Mouse (Mus musculus) liver, postnatal 0 days (tissue): ENCODE data around the gene Polr3g. TPM values are rescaled to one million over a fixed set of nuclear protein-coding genes. Genes with fewer than 3 reads are reported as not detected.

Experiments
- ATAC-seq: fragments of 200-750 bp; cut with Nextera tagmentation; 2 replicates; pipeline ENCODE4 v1.8.0; 2017; ENCODE audit warnings: mild to moderate bottlenecking, moderate library complexity
- DNase-seq: peaks from one replicate; pipeline ENCODE4 v3.0.0-alpha.2; 2016
- H3K27ac ChIP-seq: fragments of 300-500 bp; sonication (generic); 2 replicates; pipeline ENCODE4 v1.5.1; 2014; ENCODE audit warnings: antibody characterized with exemption, moderate library complexity, mild to moderate bottlenecking, low read depth
- H3K27me3 ChIP-seq: fragments of 300-500 bp; sonication (generic); 2 replicates; pipeline ENCODE4 v1.6.1; 2014; ENCODE audit warnings: low read length, control low read depth, mixed read lengths; ENCODE audit not compliant: insufficient read depth
- H3K36me3 ChIP-seq: fragments of 300-500 bp; sonication (generic); replicated peaks from 2 replicates; pipeline ENCODE4 v1.6.1; 2014; ENCODE audit warnings: mild to moderate bottlenecking, control low read depth, low read length, moderate library complexity, mixed read lengths; ENCODE audit not compliant: insufficient read depth
- H3K4me1 ChIP-seq: fragments of 300-500 bp; sonication (generic); 2 replicates; pipeline ENCODE4 v1.6.1; 2014; ENCODE audit warnings: antibody characterized with exemption, mild to moderate bottlenecking, control low read depth; ENCODE audit not compliant: insufficient read depth
- H3K4me2 ChIP-seq: fragments of 300-500 bp; sonication (generic); 2 replicates; pipeline ENCODE4 v1.6.1; 2014; ENCODE audit warnings: low read depth, mild to moderate bottlenecking, low read length, moderate library complexity, mixed read lengths
- H3K4me3 ChIP-seq: fragments of 300-500 bp; sonication (generic); 2 replicates; pipeline ENCODE4 v1.5.1; 2014; ENCODE audit warnings: low read depth, low read length
- H3K9ac ChIP-seq: fragments of 300-500 bp; sonication (generic); replicated peaks from 2 replicates; pipeline ENCODE4 v1.6.1; 2014; ENCODE audit warnings: mild to moderate bottlenecking, moderate library complexity
- H3K9me3 ChIP-seq: fragments of 300-500 bp; sonication (generic); 2 replicates; pipeline ENCODE4 v1.6.1; 2016; ENCODE audit warnings: mild to moderate bottlenecking, control low read depth, low read length, mixed read lengths
- CTCF ChIP-seq: sonication (generic); IDR thresholded peaks from 2 replicates; pipeline ENCODE4 v1.5.1; 2016; ENCODE audit warnings: antibody characterized with exemption, low read depth
- EP300 ChIP-seq: IDR thresholded peaks from 2 replicates; pipeline ENCODE4 v1.6.1; 2016; ENCODE audit warnings: antibody characterized with exemption, low read depth, mild to moderate bottlenecking
- whole genome bisulfite sequencing: fragments of 180-500 bp; shearing (Covaris S2); extraction: QIAGEN DNeasy Blood & Tissue Kit; methylation state at CpG from one replicate; pipeline ENCODE4 v1.1.7; 2014; ENCODE audit not compliant: insufficient replicate concordance; 5-methylcytosine and 5-hydroxymethylcytosine counted together
- polyA plus RNA-seq: library from polyadenylated mRNA; unstranded; fragments of >200 nt; fragmentation: Nextera tagmentation; extraction: Ambion mirVana; gene quantifications from 2 replicates; pipeline ENCODE4 v1.2.1, GENCODE M21; 2015

The Polr3g gene
- polyA plus RNA-seq, 1 experiment from 2014 or later = 6.2 TPM

DNA sequence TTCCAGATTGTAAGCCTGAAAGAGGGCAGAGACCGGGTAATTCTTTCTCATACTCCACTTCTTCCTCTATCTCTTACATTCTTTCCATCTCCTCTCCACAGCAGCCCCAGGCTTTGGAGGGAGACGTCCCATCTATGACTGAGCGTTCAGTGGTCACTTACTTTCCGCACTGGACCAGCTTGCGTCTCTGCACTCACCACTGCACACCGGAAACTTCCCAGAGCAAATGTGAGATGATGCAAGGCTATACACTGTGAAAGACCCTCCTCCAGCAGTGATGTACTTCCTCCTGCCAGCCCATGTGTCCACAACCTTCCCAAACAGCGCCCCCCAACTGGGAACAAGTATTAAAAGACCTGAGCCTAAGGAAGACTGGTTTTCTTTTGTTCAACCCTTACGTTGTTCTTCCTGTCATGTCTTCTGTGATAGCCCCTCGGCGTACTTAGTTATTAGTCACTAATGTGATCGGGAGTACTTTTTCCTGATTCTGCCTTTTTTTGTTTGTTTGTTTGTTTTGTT is 66.7 kb downstream of the Polr3g start:
- Histone ChIP-seq H3K9me3 (no peaks in the 10 kb centered on the region), H3K4me3 (no peak overlapping the region), H3K27ac (no peak overlapping the region), H3K27me3 (no peaks in the 10 kb centered on the region), H3K36me3 (no peaks in the 10 kb centered on the region), H3K9ac (no peak overlapping the region), H3K4me1 (peaks cover 10% of the 10 kb centered on the region; the same call in 1 of the 2 replicates), H3K4me2 (no peak overlapping the region)
- no peak for DNase-seq
- ATAC-seq = no peak
- WGBS = 86% methylated on average over 11 of the region's 11 CpGs
- TF ChIP-seq EP300 (no peak), CTCF (no peak)

DNA sequence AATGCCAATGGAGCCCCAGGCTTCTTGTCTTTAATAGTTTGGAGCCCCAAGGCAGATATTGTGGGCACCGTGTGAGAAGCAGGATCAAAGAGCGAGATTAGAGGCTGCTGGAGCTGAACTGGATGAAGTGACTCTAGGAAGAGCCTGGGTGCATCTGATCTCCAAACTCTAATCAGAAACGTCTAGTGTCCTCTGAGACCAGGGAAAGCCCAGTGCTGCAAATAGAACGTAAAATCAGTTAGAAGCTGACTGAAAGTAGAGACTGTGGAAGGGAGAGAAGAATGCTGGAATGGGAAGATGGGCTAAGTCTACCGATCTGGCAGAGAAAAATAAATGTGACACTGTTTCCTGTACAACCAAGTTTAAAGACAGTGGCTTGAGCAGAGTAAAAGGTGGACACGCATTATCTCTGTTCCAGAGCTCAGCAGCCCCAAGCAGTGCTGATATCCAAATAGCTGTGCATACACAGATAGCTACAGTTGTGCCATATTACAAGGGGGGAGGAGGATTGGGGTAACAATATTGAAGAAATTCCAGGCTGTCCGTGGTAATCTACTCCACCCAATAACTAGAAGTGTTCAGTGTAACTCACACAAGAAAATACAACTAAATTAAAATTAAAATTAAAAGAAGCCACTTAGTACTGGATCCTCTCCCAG is 68.2 kb downstream of the Polr3g start:
- Histone ChIP-seq H3K4me1 (peaks cover 7% of the 10 kb centered on the region; the same call in 1 of the 2 replicates), H3K36me3 (no peaks in the 10 kb centered on the region), H3K27me3 (no peaks in the 10 kb centered on the region), H3K9ac (no peak overlapping the region), H3K27ac (peak overlapping the region; percentile 70; the same call in 1 of the 2 replicates), H3K4me2 (peak overlapping the region; percentile 62), H3K4me3 (0 out of 2 replicates have a peak overlapping the region, but pooled peaks have one; percentile 2), H3K9me3 (no peaks in the 10 kb centered on the region)
- ATAC-seq (peak; percentile 92), DNase-seq (no peak)
- TF ChIP-seq CTCF (no peak), EP300 (peak; percentile 98)
- WGBS = 41% methylated on average over 7 of the region's 7 CpGs

DNA sequence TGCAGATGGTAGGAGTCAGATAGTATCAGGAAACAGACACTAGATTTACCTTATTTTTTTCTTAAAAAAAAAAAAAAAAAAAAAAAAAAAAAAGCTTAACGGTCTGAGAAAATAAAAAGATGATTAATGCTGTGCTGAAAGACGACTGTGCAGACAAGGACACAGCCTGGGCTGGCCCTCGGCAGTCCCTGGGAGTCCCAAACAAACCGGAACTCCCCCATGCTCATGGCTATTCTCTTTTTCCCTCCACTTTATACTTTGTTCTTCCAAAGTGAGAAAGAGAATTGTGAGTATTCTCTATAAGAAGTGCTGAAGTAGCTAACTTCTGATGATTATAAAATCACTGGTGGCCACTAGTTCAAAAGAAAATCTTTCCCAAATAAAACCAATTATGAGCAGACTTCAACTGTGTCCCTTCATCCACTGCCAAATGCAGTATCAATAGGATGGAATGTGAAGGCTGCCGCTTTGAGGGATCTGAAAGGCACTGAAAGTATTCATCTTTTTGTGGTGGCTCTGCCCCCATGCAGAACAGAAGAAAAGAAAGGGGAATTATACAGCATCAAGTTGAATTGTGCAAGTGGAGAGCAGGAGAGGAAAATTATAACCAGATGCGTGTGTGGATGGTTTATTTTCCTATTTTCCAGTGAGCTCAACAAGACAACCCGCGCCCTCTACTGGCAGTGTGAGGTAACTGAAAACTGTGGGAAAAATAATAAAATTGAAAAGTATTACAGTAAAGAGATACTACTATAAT is 69.3 kb downstream of the Polr3g start:
- Histone ChIP-seq H3K9me3 (no peaks in the 10 kb centered on the region), H3K4me1 (peaks cover 5% of the 10 kb centered on the region; the same call in 1 of the 2 replicates), H3K4me3 (no peak overlapping the region), H3K9ac (no peak overlapping the region), H3K27ac (no peak overlapping the region), H3K4me2 (peak overlapping the region; percentile 26; the same call in 1 of the 2 replicates), H3K36me3 (no peaks in the 10 kb centered on the region), H3K27me3 (no peaks in the 10 kb centered on the region)
- WGBS = 19% methylated on average over 8 of the region's 8 CpGs
- no peak for ATAC-seq
- TF ChIP-seq EP300 (no peak), CTCF (peak; percentile 82)
- DNase-seq = peak; percentile 62

DNA sequence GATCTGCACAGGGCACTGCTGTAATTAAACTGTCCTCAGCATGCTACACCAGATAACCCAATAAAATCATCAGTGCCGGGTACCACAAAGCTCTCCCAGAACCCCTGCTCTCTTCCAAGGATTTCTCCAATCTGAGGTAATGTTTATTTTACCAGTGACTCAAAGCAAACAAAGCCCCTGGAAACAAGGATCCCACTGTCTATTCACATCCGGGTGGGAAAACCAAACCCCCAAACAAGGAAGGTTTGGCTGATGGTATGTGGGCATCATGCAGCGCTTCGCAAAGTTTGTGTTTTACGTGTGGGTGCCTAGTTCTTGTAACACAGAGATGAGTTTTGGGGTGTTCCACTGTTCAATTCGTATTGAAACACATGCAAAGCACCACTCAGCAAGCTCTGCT is 69.9 kb downstream of the Polr3g start:
- Histone ChIP-seq H3K27ac (no peak overlapping the region), H3K27me3 (no peaks in the 10 kb centered on the region), H3K4me1 (peaks cover 5% of the 10 kb centered on the region; the same call in 1 of the 2 replicates), H3K4me3 (no peak overlapping the region), H3K4me2 (no peak overlapping the region), H3K36me3 (no peaks in the 10 kb centered on the region), H3K9me3 (no peaks in the 10 kb centered on the region), H3K9ac (no peak overlapping the region)
- 45% methylated on average over 6 of the region's 6 CpGs for WGBS
- no peak for TF ChIP-seq CTCF
- TF ChIP-seq EP300 = no peak
- ATAC-seq (no peak), DNase-seq (no peak)

DNA sequence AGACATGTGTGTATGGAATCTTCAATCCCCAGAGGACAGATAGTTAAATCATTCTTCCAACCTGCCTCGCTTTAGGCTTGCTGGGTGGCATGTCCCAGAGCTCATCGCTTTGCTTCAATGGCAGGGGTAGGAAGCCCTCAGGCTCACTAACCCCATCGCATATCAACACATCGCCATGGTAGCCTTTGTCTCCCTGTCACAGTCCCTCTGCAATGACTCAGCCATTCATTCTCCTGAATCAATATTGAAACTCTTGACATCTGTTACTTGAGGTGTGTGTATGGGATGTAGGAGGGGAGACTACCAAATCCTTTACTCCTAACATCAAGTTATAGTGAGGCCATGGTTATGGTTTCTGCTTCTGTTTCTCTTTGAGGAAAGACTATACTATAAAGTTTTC is 71.2 kb downstream of the Polr3g start:
- H3K36me3 ChIP-seq = no peaks in the 10 kb centered on the region
- no peak overlapping the region for H3K27ac ChIP-seq
- no peak for DNase-seq
- no peaks in the 10 kb centered on the region for H3K9me3 ChIP-seq
- H3K4me3 ChIP-seq = no peak overlapping the region
- H3K27me3 ChIP-seq = no peaks in the 10 kb centered on the region
- no peaks in the 10 kb centered on the region for H3K4me1 ChIP-seq
- H3K4me2 ChIP-seq = no peak overlapping the region
- TF ChIP-seq EP300 (no peak), CTCF (no peak)
- WGBS = 54% methylated on average over 4 of the region's 4 CpGs
- ATAC-seq = no peak
- H3K9ac ChIP-seq = no peak overlapping the region

DNA sequence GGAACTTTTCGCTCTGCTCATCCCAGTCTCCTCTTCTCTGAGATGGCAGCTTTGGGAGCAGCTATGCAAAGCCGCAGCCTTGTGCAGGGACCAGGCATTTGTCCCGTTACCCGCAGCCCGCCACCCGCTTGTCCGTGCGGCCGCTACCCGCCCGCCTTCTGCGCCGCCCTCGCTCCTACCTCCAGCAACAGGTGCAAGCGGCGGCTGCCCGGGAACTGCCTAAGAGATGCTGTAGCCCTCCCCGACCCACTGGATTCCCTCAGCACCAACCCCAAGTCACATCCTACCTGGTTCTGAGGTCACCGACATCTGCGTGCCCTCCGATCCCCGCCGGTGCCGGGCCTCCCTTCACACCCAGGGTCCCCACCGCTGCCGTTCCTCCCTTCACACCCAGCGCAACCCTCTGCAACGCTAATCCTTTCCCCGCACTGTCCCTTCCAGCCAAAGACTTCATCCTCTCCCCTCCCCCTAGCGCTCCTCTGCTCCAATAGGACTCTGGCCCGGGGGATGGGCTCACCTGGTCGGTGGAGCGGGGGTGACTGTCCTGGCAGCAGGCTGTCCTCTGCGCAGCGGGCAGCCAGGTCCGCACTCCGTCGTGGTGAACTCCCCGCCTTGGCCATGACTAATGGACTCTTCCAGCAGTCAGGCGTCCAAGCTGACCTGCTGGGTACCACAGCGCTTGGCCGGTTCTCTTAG is 77.9 kb downstream of the Polr3g start, which contains the start of gene Adgrv1:
TSS of gene Adgrv1 (minus strand) at position 435 of the 696 bp plus-strand sequence.
- no peaks in the 10 kb centered on the region for H3K9me3 ChIP-seq
- TF ChIP-seq EP300 (no peak), CTCF (no peak)
- peak within 1 kb of the TSS; percentile 33; the same call in 1 of the 2 replicates for H3K4me2 ChIP-seq
- peak; percentile 99 for ATAC-seq
- H3K36me3 ChIP-seq = no peaks in the 10 kb centered on the region
- H3K4me3 ChIP-seq = peak within 1 kb of the TSS; percentile 19
- WGBS = 4% methylated on average over 42 of the region's 42 CpGs
- DNase-seq = peak; percentile 74
- H3K27ac ChIP-seq = no peak within 1 kb of the TSS
- H3K9ac ChIP-seq = no peak within 1 kb of the TSS
- H3K4me1 ChIP-seq = peaks cover 7% of the 10 kb centered on the region; the same call in 1 of the 2 replicates
- peaks cover 19% of the 10 kb centered on the region for H3K27me3 ChIP-seq
